Mouse (Mus musculus) hindlimb bud, embryonic 11.5 days (tissue): ENCODE data around the gene Wwp2.

Experiments
- DNase-seq: peaks from one replicate; pipeline ENCODE4 v3.0.0-alpha.2; 2012; ENCODE audit warnings: low read depth, low spot score; ENCODE audit errors: extremely low spot score

Gene Wwp2

DNA sequence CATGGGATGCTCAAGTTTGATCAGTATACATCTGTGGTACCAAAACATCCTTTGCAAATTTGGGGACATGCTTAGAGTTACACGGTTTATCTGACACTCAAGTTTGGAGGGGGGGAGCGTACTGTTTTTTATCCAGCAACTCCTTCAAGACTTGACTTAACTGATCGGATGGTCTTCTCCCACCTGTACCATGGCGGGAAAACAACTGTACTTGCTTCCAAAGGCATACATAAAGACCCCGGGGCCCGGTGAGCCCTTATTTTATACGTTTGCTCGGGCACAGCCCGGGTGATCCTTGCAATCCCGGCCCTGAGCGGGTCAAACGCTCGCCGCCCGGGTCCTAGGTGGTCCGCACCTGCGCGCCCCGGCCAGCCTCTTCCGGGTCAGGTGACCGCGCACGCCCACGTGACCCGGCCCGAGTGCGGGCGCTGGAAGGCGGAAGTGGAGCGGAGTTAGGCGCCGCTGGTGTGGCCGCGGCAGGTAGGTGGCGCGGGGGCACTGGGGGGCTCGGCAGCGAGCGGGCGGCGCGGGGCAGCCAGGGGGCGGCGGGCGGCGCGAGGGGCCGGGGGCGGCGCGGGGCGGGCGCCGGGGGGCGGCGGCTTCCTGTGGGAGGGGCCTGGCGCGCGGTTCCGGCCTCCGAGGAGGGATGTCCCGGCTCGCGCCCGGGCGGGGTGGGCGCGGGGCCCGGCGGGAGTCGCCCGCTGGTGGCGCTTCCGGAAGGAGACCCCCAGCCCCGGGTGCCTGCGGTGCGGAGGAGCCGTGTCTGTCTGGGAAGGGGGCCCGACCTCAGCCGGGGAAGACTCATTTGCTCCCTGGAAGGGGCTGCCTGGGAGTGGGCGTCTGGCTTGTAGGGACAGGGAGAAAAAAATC lies at the start of gene Wwp2:
Gene Wwp2 (plus strand): TSS at position 404 of the 870 bp plus-strand sequence.
- DNase-seq: peak; percentile 18

DNA sequence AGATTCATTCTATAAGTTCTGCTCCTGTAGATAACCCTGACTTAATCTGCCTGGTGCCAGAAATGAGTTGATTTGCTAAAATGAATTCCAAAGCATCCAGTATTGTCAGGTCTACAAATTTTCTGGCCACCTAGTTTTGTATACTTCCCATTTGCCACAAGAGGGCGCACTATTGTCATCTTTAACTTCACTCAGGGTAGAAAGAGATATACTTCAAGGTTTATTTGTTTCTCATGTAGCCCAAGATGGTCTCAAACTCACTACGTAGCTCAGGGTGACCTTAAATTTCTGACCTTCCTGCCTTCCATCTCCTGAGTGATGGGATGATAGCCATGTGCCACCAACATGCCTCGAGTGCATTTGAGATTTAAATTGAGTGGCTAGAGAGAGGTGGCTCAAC lies 49.5 kb upstream of the Wwp2 start:
- DNase-seq: no peak

DNA sequence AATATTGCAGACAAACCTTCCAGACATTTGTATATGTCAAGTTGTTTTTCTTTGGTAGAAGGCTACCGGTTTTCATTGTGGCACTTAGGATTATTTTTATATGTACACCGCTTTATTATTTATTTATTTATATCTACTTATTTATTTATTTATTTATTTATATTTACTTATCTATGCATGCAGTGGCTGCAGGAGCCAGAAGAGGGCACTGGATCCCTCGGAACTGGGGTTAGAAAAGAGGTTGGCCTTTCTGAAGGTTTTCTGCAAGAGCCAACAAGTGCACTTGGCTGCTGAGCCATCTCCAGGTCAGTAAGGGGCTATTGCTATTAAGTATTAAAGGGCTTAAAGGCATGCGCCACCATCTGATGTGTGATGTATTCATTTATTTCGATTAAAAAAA lies 48.3 kb upstream of the Wwp2 start:
- no peak for DNase-seq

DNA sequence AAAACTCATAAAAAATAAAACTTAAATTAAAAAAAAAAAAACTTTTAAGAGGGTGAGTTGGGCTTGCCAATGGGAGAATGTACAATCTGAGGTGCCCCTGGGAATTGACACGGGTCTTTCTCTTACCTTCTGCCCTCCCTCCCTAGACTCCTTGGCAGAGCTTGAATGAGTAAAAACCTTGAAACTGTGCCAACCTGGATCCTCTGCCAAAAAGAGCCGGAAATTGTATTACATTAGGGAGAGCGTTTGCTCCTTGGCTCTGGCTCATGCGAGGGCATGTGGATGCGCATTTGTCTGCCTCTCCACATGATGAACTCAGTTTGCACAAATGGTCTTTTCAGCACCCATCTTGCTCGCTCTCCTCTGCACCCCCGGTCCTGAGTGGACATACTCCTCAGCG lies 46.6 kb upstream of the Wwp2 start:
- DNase-seq: no peak

DNA sequence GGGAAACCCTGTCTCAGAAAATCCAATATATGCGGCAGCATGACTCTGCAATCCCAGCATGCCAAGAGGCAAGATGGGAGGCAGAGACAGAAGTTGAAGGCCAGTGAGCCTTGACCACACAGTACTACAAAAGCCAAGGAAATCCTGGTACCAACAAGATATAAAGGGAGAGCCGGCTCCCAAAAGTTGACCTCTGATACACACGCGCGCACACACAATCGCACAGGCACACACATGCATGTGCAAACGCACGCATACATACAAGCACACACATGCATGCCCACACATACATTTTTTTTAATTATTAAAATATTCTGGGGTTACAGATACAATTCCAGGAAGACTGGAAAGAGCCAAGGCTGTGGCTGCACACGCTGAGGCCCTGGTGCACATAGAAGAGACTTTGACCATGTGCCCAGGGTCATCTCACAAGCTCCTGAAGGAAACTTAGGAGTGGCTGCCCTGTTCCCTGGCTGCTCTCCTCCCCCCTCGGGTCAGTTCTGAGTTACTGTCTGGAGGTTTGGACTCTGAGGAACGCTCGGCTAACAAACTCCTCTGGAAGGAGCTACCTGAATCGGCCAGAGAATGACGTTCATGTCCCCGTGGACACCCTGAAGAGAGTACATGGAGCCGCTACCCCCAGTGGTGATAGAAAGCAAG lies 45.6 kb upstream of the Wwp2 start:
- no peak for DNase-seq

DNA sequence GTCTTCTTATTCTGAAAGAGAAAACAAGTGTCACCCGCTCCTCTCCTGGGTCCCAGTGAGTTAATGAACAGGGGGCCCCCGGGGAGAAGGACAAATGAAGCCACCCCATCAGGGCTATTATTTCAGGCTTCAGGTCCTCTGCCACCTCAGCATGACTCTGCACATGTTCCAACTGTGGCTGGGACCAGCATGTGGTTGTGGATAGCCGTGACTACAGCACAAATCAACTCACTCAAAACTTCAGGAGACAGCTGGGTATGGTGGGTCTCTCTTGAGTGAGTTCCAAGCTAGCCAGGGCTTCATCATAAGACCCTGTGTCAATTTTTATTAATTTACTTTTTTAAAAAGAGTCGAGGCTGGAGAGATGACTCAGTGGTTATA lies 45.0 kb upstream of the Wwp2 start:
- DNase-seq: no peak

DNA sequence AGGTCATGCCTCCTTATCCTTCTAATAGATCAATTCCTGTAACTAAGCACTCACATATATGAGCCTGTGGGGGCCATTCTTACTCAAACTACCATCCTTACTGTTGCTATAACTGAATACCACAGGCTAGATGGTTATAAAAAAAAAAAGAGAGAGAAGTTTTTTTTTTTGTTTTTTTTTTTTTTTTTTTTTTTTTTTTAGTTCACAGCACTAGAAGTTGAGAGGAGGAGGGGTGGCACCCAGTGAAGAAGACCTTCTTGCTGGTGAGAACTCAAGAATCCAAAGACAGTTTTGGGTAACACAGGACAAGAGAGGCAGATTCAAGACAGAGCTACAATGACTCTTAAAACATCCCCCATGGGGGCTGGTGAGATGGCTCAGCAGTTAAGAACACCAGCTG lies 40.8 kb upstream of the Wwp2 start:
- no peak for DNase-seq

DNA sequence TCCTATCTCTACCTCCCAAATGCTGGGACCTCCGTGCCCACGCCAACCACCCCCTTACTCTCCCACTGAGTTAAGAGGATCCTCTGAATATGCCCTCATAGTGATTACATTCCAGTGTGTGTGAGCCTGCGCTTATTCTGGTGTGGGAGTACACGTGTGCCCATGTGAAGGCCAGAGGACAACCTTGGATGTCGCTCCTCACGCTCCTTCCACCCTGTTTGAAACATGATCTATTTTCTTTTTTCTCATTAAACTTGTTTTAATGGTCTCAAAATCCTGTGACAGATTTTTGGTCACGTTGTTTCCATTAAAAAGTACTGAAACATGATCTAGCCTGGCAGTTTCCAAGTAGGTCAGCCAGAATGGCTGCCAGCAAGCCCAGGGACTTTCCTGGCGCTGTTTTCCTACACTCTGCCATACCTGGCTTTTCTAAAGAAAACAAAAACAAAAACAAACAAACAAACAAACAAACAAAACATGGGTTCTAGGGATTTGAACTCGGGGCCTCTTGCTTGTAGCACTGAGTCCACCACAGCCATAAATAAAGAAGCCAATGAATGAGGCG lies 40.0 kb upstream of the Wwp2 start:
- no peak for DNase-seq

DNA sequence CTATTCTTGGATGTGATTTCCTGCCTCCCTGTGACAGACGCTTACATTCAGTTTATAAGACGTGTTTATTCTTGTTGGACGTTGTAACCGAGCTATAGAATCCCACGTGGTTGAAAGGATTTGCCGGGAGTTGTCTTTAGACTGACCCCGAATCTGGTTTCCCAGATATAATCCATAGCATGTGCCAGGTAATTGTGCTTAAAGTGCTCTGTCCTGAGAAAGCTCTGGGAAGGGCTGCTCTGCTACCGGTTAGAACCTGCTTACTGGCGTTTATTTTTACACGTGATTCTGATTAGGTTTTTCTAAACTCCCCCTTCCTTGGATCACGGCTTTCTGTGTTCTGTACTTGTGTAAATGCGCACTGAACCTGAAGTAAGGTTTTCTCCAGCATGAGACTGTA lies 38.5 kb upstream of the Wwp2 start:
- no peak for DNase-seq

DNA sequence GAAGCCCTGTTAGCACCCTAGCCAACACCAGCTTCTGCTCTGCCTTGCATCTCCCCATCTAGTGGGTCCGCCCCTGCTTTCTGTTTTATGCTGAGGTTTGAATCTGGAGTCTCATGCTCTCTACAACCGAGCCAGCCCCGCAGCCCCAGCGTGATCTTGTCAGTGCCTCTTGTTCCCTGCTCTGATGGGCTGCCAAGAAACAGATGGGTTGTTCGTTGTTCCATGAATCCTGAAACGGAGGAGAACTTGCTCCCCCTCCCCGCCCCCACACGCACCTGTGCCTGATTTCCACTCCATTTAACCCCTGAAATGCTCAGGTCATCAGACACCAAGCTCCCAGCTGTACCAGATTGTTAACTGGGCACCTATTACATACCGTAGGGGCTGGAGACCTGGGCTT lies 36.7 kb upstream of the Wwp2 start:
- DNase-seq: no peak

DNA sequence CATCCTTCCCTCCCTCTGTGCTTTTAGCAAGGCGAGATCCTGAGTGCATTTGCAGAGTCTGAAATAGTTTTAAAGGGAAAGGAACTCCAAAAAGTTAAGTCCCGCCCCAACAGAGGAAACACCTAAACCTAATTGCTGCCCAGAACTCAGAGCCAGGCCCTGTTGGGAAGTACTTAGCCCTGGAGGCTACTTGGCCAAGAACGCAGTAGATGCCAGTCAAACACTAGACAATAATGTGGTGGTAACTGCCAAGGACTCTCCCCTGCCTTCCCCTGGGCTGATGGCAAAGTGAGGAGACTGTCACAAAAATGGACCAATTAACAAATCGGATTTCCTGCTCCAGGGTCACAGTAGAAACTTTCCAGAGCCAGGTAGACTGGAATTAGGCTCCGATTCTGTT lies 34.3 kb upstream of the Wwp2 start:
- no peak for DNase-seq

DNA sequence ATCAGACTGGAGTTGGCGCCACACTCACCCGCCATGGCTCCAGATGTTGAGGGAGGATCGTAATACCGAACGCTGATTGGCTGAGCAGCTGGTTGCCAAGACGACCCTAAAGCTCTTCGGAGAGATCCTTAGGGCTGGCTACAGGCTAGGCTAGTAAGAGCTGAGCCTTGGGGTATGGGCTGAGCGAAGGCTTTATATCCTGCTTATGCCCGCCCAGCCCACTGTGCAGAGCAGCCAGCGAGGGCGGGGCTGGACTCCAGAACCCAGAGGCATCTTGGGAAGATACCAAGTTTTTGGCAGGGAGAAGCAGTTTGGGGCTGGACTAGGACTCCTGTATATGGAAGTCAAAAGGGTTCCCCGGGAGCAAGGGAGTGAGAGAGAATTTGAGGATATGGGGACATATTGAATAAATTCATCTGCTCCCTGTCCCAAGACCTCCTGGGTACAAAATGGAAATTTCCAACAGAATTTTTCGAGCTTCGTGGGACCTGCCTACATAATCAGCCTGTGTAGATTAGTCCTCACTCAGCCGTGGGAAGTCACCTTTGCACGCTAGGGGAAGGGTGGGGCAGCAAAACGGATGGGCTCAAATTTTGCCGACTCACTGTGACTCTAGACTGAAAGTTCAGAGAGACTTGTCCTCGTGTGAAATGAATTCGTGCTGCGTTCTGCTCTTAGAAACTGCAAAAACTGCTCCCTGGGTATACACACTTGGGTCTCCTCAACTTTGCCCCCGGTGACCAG lies 33.0 kb upstream of the Wwp2 start, which contains the start of gene Nqo1:
Gene Nqo1 (minus strand): TSS at position 169 of the 744 bp plus-strand sequence.
- peak; percentile 90 for DNase-seq

DNA sequence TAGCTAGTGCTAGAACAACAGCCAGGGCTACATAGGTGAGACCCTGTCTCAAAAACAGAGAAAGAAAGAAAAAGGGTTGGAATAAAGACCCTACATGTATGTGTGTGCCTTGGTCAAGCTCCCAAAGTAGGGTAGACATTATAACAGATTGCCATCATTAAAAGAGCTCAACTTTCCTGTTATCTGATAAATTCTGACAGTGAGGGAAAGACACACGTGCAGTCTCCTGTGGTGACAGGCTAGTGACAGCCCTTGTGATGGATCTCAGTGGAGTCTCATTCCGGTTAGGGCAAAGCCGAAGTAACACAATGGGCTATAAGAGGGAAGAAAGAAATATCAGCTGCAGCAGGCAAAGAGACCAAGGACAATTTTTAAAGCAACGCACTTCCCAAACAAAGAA lies 32.1 kb upstream of the Wwp2 start:
- DNase-seq: no peak

DNA sequence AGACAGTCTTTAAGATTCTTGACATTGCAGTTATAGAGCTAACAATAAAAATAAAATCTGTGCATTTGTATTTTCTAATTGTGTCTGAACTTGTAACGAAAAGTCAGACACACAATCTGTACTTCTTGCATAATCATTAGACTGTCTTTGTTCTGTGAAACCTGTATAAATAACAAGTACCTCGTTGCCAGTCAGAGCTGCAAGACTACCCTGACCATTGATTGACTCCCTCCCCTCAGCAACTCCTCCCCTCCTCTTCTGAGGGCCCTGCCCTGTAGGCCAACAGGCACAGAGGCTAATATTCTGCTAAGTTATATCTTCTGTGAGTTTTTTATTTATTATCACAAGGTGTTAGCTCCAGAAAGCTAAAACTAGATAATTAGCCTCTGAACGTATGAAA lies 30.2 kb upstream of the Wwp2 start:
- DNase-seq: no peak

DNA sequence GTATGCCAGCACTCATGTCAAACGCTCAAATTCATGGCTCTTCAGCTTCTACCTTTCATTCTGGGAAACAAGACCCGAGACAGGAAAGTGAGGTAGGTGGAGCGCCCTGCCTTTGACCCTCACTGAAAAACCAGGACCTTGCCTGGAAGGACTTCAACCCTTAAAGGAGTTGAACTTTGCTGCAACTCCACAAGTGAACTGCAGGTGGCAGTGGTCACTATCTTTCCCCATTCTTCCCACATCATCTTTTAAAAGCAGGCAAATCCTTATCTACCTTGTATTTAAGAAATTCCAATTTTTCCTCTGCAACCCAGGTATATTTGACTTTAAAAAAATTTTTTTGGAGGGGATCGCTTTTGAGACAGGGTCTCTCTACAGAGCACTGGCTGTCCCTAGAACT lies 24.8 kb upstream of the Wwp2 start:
- DNase-seq: no peak

DNA sequence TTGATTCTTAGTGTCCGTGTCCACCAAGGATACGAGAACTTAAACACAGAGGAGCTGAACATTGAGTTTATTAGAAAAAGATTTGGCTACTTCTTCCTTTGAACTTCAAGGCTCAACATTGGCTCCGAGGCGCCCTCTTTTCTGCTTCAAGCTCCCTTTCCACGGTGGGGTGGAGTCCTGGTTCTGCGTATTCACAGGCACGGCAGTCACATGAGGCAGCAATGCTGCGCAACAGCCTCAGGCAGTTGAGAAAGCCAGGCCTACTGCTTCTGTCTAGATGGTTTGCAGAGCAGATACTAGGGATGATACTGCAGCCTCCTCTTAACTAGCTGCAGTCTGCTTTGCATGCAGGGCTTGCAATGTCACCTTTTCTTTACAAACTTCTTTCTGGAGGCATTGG lies 23.6 kb upstream of the Wwp2 start:
- no peak for DNase-seq

DNA sequence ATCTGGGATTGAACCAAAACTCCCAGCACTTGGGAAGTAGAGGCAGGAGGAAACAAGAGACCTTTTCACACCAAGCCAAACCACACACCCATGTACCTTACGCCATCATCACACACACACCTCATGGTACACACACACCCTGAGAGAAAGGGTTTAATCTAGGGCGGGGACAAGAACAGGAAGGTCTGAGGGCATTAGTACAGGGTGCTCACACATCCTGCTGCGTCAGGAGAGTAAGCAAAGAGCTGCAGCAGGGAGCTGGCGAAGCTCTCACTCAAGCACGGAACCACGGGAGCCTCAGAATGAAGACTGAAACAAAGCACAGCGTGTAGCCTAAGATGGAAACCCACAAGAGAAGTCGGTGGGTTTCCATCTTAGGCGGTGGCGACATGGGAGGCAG lies 22.3 kb upstream of the Wwp2 start:
- no peak for DNase-seq

DNA sequence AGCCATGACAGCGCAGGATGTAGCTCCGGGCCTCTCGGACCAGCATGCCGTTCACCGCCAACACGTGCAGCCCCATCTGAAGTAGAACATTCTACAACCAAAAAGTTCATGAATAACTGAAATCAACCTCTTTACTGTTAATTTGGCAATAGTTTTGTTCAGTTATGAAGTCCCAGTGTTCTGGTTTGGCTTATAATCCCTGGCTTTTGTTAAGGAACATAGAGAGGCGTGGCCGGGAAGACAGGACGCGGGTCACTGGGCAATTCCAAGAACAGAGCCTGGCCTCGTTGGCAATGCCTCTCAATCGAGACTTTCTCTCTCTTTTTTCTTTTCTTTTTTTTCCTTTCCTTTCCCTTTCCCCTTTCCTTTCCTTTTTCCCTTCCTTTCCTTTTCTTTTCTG lies 19.2 kb upstream of the Wwp2 start:
- no peak for DNase-seq

DNA sequence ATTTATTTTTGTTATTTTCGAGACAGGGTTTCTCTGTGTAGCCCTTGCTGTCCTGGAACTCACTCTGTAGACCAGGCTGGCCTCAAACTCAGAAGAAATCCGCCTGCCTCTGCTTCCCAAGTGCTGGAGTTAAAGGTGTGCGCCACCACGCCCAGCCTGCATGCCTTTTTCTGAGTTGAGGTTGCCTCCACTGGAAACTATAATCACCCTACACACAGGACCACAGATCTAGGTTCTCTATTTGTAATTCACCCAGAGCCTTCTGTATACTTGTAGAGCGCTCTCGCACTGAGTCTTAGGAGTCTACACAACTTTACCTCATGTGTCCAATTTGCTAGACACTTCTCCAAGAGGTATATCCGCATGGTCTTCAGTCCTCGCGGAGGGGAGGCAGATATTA lies 12.0 kb upstream of the Wwp2 start:
- DNase-seq: no peak

DNA sequence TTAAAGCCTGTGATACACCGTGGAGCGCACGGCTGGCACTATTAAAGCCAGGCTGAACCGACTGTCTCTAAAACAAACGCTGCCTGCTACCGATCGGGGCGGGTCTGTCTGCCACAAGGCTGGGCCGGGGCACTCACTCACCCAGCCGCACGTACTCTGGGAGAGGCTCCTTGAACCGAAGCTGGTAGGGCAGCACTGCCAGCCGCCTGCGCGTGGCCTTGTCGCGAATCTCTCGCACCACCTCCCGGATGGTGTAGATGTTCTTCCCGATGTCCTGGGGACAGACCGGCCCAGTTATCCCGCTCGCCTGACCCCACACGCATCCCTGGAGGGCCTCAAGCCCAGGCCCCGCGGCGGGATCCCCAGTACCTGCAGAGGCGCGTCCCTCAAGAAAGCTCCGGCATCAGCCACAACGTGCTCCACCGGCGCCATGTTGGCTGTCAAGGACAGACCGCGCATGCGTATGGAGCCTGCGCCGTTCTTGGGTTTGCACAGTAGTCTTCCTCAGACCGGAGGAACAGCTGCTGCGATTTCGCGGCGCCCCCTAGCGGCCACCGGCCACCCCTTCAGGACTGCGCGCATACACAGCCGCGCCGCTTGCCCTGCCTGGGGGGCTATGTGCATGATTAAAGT lies 11.5 kb upstream of the Wwp2 start, which contains the start of gene Nob1:
Gene Nob1 (minus strand): TSS at position 455 of the 633 bp plus-strand sequence.
- DNase-seq: peak; percentile 93

DNA sequence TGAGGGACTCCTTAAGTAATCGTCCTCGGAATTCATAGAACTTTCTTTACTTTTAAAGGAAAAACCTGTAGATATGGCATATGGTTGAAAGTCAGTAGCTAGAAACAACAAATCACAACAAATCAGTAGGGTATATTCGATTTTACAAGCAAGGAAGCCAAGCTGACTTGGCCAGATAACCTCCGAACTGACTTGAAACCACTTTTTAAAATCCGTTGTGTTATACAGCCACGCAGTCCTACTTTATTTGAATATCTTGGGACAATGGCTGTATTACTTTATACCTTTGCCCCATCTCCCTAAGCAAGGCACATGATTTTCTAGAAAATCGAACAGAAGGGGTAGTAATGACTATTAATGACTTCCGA lies 11.0 kb upstream of the Wwp2 start:
- DNase-seq: no peak
